Mouse (Mus musculus): Measurements from ENCODE around the gene Pitpnm2.

DNA sequence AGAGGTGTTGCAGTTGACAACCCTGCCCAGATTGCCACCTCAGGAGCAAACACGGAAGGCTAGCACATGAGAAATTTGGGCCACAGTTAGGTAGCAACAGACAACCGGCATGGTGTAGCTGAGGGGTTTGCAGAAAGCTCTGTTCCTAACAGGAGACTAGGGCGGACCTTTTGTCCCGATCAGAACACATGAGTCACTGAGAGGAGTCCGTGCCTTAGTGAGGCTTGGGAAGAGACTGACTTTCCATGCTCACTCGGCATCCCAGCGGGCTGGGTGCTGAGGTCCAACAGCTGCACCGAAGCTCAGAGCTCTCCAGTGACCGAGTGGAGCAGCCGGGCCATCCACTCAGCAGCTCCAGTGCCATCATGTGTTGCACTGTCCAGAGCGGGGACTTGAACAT is 26.9 kb downstream of the Pitpnm2 start:
- no peak for TF ChIP-seq CTCF (conservative IDR thresholded peaks at IDR 0.05; ENCODE audit: low read length)
- no peak for TF ChIP-seq NANOG (IDR thresholded peaks at IDR 0.05; ENCODE audit: borderline replicate concordance, low read length)
- no peak for TF ChIP-seq POU5F1 (IDR thresholded peaks at IDR 0.05; ENCODE audit: borderline replicate concordance, low read length)
